Mouse (Mus musculus) bone marrow, adult 2 months (tissue): Measurements from ENCODE around the gene Hcfc1.

ENCODE experiments used
- CTCF ChIP-seq: fragments of 200-500 bp; IDR thresholded peaks from 2 replicates; pipeline ENCODE4 v1.5.1; 2011; ENCODE audit warnings: low read length, control low read depth; ENCODE audit not compliant: control insufficient read depth, insufficient read depth
- POLR2A ChIP-seq: fragments of 200-500 bp; IDR thresholded peaks from 2 replicates; pipeline ENCODE4 v1.6.1; 2011; ENCODE audit warnings: low read depth, mild to moderate bottlenecking, control low read depth, low read length, borderline replicate concordance; ENCODE audit not compliant: control insufficient read depth

DNA sequence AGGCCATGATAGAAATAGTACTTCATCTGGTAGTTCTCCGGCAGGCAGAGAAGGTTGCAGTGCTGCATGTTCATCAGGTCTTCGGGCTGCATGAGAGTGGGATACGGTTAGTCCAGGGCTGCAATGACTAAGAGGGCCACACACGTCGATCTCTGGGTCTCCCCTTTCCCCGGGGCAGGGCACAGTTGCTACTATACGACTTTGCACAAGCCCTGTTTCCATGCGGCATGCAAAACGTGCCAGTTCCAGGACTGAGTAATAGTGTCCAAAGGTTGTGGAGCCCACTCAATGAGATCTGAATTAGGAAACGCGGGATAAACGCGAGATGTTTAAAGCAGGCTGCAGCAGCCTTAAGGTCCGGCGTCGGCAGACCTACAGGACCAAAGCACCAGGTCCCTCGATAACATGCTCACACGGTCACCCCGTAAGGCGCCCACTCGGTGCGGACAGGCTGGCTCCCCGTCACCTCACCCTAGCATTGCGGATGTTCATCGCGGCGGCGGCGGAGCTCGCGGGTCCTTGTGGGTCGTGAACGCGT, 44.8 kb downstream of the Hcfc1 start:
- TF ChIP-seq CTCF (no peak), POLR2A (no peak)
